Mouse (Mus musculus): ENCODE measurements around the gene Fgf5.

GRCm38 (mm10) chr5:98241322-98241829 is 12.6 kb upstream of the Fgf5 start:
- TF ChIP-seq CTCF (IDR thresholded peaks at IDR 0.05; ENCODE audit: low read depth, low read length) (no peak), TAL1 (conservative IDR thresholded peaks at IDR 0.05; ENCODE audit: low read depth, low read length) (no peak), POLR2AphosphoS5 (IDR thresholded peaks at IDR 0.05; ENCODE audit: insufficient replicate concordance, low read depth, low read length) (no peak), GATA2 (IDR thresholded peaks at IDR 0.05; ENCODE audit: borderline replicate concordance, low read depth, low read length) (no peak), GATA1 (IDR thresholded peaks at IDR 0.05; ENCODE audit: borderline replicate concordance, low read length) (no peak)

All from G1E (cell line).